ENCODE assay signal across 8 mouse cellular contexts in genomic region chr7:131559986-131560696, GRCm38 (mm10). TPM values are rescaled to one million over a fixed set of nuclear protein-coding genes. Genes with fewer than 3 reads are reported as not detected.
A peak's percentile ranks its signal among the peaks of the same experiment; 100 is the strongest.
DNase-seq lines count a peak whose midpoint lies in the region; ATAC-seq lines count a peak whose summit lies in the region.

TSS of gene Bub3 (plus strand) at chr7:131560222.

- WGBS in hindbrain, embryonic 11.5 days, result under 1% methylated on average over 46 of the region's 51 CpGs

- peak within 1 kb of the TSS; percentile 68 for H3K4me2 ChIP-seq in hindbrain, embryonic 11.5 days (replicated peaks; ENCODE audit: low read depth, low read length)

- 0 out of 2 replicates have a peak, but pooled peaks cover 3% of the 10 kb centered on the region for H3K4me1 ChIP-seq in hindbrain, embryonic 11.5 days (replicated peaks; ENCODE audit: control insufficient read depth, insufficient read depth, low read length)

- peaks cover 34% of the 10 kb centered on the region for H3K27me3 ChIP-seq in hindbrain, embryonic 11.5 days (ENCODE audit: control insufficient read depth, insufficient read depth, low read length)

- no peaks in the 10 kb centered on the region for H3K9me3 ChIP-seq in hindbrain, embryonic 11.5 days (ENCODE audit: control insufficient read depth, low read length)

- peaks cover 9% of the 10 kb centered on the region; the same call in 1 of the 2 replicates for H3K36me3 ChIP-seq in hindbrain, embryonic 11.5 days (ENCODE audit: control insufficient read depth, insufficient read depth, low read length)

- peak; percentile 90 for ATAC-seq in hindbrain, embryonic 11.5 days (ENCODE audit: low FRiP score)

- peak within 1 kb of the TSS; percentile 86 for H3K27ac ChIP-seq in hindbrain, embryonic 11.5 days (ENCODE audit: low read depth, low read length)

- peak within 1 kb of the TSS; percentile 84 for H3K4me3 ChIP-seq in hindbrain, embryonic 11.5 days (ENCODE audit: low read depth, low read length)

- peak; percentile 93 for DNase-seq in Muller cell, postnatal 12 days (ENCODE audit: inconsistent ontology term)
- peak; percentile 95 for DNase-seq in cerebellum, adult 9-11 months
- DNase-seq in frontal cortex, adult 2 months (ENCODE audit: extremely low spot score in 1 of 2, low spot score in 1 of 2), result peak; percentile 93 to 96
- DNase-seq in hindbrain, embryonic 11.5 days (ENCODE audit: low spot score), result peak; percentile 91
- DNase-seq in layer of hippocampus, postnatal 10 days (ENCODE audit: low spot score in 2 of 2), result peak; percentile 87 to 89
- peak; percentile 96 for DNase-seq in lung, postnatal 10 days
- DNase-seq in ovary, postnatal 36 days (ENCODE audit: low spot score), result peak; percentile 83
- DNase-seq in thymus, postnatal 25 days, result peak; percentile 88

- H3K9ac ChIP-seq in hindbrain, embryonic 11.5 days (ENCODE audit: low read depth, low read length), result peak within 1 kb of the TSS; percentile 91

RNA-seq across cellular contexts. Expression of gene Bub3, which starts in this region (rescaled TPM):
- polyA plus RNA-seq in frontal cortex, adult 2 months (2012; rRNA removed), result 75.0 and 75.8 TPM in 2 replicates
- polyA plus RNA-seq in hindbrain, embryonic 11.5 days (2014; fragmentation: Nextera tagmentation; extraction: Ambion mirVana), result 271 and 278 TPM in 2 replicates
- total RNA-seq in layer of hippocampus, postnatal 10 days (2021), result 10 to 100 TPM; 56.4 to 57.0 TPM

Comparison
In these comparisons a context has a peak if more than half of its experiments do, and no peak if none do; other contexts are left out.
1. Peak in every context shown above with its lines: DNase-seq, ATAC-seq, H3K4me3 ChIP-seq and H3K27ac ChIP-seq.